Mouse (Mus musculus) heart, embryonic 13.5 days (tissue): Measurements from ENCODE around the gene Zfand3. TPM values are rescaled to one million over a fixed set of nuclear protein-coding genes. Genes with fewer than 3 reads are reported as not detected.

Source experiments
- ATAC-seq: fragments of 200-750 bp; cut with Nextera tagmentation; 2 replicates; pipeline ENCODE4 v1.8.0; 2017; ENCODE audit warnings: moderate TSS enrichment; ENCODE audit not compliant: insufficient number of reproducible peaks, low FRiP score, low TSS enrichment; ENCODE audit errors: extremely low read depth
- H3K27ac ChIP-seq: fragments of 300-500 bp; sonication (generic); replicated peaks from 2 replicates; pipeline ENCODE4 v1.5.1; 2015; ENCODE audit warnings: moderate library complexity, mild to moderate bottlenecking, inconsistent platforms
- H3K27me3 ChIP-seq: fragments of 300-500 bp; sonication (generic); replicated peaks from 2 replicates; pipeline ENCODE4 v1.6.1; 2015; ENCODE audit warnings: mild to moderate bottlenecking, inconsistent platforms
- H3K36me3 ChIP-seq: fragments of 300-500 bp; sonication (generic); 2 replicates; pipeline ENCODE4 v1.6.1; 2015; ENCODE audit warnings: mild to moderate bottlenecking, inconsistent platforms
- H3K4me1 ChIP-seq: fragments of 300-500 bp; sonication (generic); 2 replicates; pipeline ENCODE4 v1.6.1; 2015; ENCODE audit warnings: inconsistent platforms
- H3K4me2 ChIP-seq: fragments of 300-500 bp; sonication (generic); 2 replicates; pipeline ENCODE4 v1.6.1; 2015; ENCODE audit warnings: inconsistent platforms, mild to moderate bottlenecking, moderate library complexity
- H3K4me3 ChIP-seq: fragments of 300-500 bp; sonication (generic); 2 replicates; pipeline ENCODE4 v1.5.1; 2015; ENCODE audit warnings: moderate library complexity, mild to moderate bottlenecking, inconsistent platforms
- H3K9ac ChIP-seq: fragments of 300-500 bp; sonication (generic); 2 replicates; pipeline ENCODE4 v1.6.1; 2015; ENCODE audit warnings: inconsistent platforms, mild to moderate bottlenecking, moderate library complexity
- H3K9me3 ChIP-seq: fragments of 300-500 bp; sonication (generic); 2 replicates; pipeline ENCODE4 v1.6.1; 2016; ENCODE audit warnings: inconsistent platforms
- WGBS: fragments of 180-500 bp; shearing (Covaris S2); methylation state at CpG from one replicate; pipeline ENCODE4 v1.1.7; 2015; ENCODE audit warnings: mixed read lengths; 5-methylcytosine and 5-hydroxymethylcytosine counted together
- polyA plus RNA-seq: library from polyadenylated mRNA; unstranded; fragments of >200 nt; fragmentation: Nextera tagmentation; extraction: Ambion mirVana; gene quantifications from 2 replicates; pipeline ENCODE4 v1.2.1, GENCODE M21; 2015

The Zfand3 gene
- polyA plus RNA-seq, 1 experiment from 2014 or later = 55.7 TPM

- Histone ChIP-seq H3K36me3 (peaks cover 8% of the 10 kb centered on the region), H3K4me1 (peaks cover 35% of the 10 kb centered on the region), H3K4me3 (no peak overlapping the region), H3K9ac (no peak overlapping the region), H3K4me2 (no peak overlapping the region), H3K27ac (peak overlapping the region; percentile 25; the same call in 1 of the 2 replicates), H3K9me3 (no peaks in the 10 kb centered on the region), H3K27me3 (no peaks in the 10 kb centered on the region)
- 62% methylated on average over 4 of the region's 4 CpGs for WGBS
- ATAC-seq = no peak
Measured at GRCm38 (mm10) chr17:30084007-30084406, 79.5 kb downstream of the Zfand3 start.

- no peaks in the 10 kb centered on the region for H3K9me3 ChIP-seq
- H3K27me3 ChIP-seq = no peaks in the 10 kb centered on the region
- H3K36me3 ChIP-seq = peaks cover 8% of the 10 kb centered on the region
- H3K4me2 ChIP-seq = no peak overlapping the region
- no peak for ATAC-seq
- peaks cover 49% of the 10 kb centered on the region for H3K4me1 ChIP-seq
- no peak overlapping the region for H3K4me3 ChIP-seq
- no peak overlapping the region for H3K27ac ChIP-seq
- WGBS = 47% methylated on average over 6 of the region's 7 CpGs
- no peak overlapping the region for H3K9ac ChIP-seq
Measured at GRCm38 (mm10) chr17:30086695-30087094, 82.2 kb downstream of the Zfand3 start.

- 92% methylated on average over 3 of the region's 3 CpGs for WGBS
- Histone ChIP-seq H3K27ac (0 out of 2 replicates have a peak overlapping the region, but pooled peaks have one; percentile 4), H3K27me3 (no peaks in the 10 kb centered on the region), H3K36me3 (no peaks in the 10 kb centered on the region; the same call in 1 of the 2 replicates), H3K9ac (no peak overlapping the region), H3K4me1 (peaks cover 64% of the 10 kb centered on the region), H3K9me3 (no peaks in the 10 kb centered on the region), H3K4me3 (no peak overlapping the region), H3K4me2 (no peak overlapping the region)
- ATAC-seq = no peak
Measured at GRCm38 (mm10) chr17:30088431-30088830, 83.9 kb downstream of the Zfand3 start.

GRCm38 (mm10) chr17:30090416-30090815 lies 85.9 kb downstream of the Zfand3 start:
- H3K27ac ChIP-seq = peak overlapping the region; percentile 88
- no peak for ATAC-seq

GRCm38 (mm10) chr17:30093148-30093749 lies 88.7 kb downstream of the Zfand3 start:
- WGBS = 71% methylated on average over 2 of the region's 2 CpGs
- no peak for ATAC-seq
- no peaks in the 10 kb centered on the region for H3K27me3 ChIP-seq
- peaks cover 8% of the 10 kb centered on the region; the same call in 1 of the 2 replicates for H3K9me3 ChIP-seq
- H3K9ac ChIP-seq = no peak overlapping the region
- peaks cover 11% of the 10 kb centered on the region for H3K36me3 ChIP-seq
- no peak overlapping the region for H3K4me2 ChIP-seq
- H3K27ac ChIP-seq = no peak overlapping the region
- peaks cover 60% of the 10 kb centered on the region for H3K4me1 ChIP-seq
- no peak overlapping the region for H3K4me3 ChIP-seq

More at GRCm38 (mm10) chr17:30090416-30090815, 85.9 kb downstream of the Zfand3 start:
- peaks cover 5% of the 10 kb centered on the region for H3K36me3 ChIP-seq
- peak overlapping the region; percentile 45 for H3K4me2 ChIP-seq
- no peak overlapping the region; the same call in 1 of the 2 replicates for H3K9ac ChIP-seq
- peaks cover under 1% of the 10 kb centered on the region; the same call in 1 of the 2 replicates for H3K9me3 ChIP-seq
- H3K27me3 ChIP-seq = no peaks in the 10 kb centered on the region
- H3K4me1 ChIP-seq = peaks cover 50% of the 10 kb centered on the region
- WGBS = 21% methylated on average over 3 of the region's 3 CpGs
- H3K4me3 ChIP-seq = no peak overlapping the region

GRCm38 (mm10) chr17:30097156-30097555 lies 92.6 kb downstream of the Zfand3 start:
- no peak overlapping the region for H3K9ac ChIP-seq

GRCm38 (mm10) chr17:30097677-30098076 lies 93.1 kb downstream of the Zfand3 start:
- Histone ChIP-seq H3K27ac (0 out of 2 replicates have a peak overlapping the region, but pooled peaks have one; percentile 3), H3K4me1 (peaks cover 65% of the 10 kb centered on the region), H3K9ac (no peak overlapping the region), H3K27me3 (no peaks in the 10 kb centered on the region), H3K36me3 (peaks cover 11% of the 10 kb centered on the region), H3K9me3 (peaks cover 8% of the 10 kb centered on the region; the same call in 1 of the 2 replicates), H3K4me2 (no peak overlapping the region), H3K4me3 (no peak overlapping the region)
- no peak for ATAC-seq
- 58% methylated on average over 4 of the region's 4 CpGs for WGBS

More at GRCm38 (mm10) chr17:30097156-30097555, 92.6 kb downstream of the Zfand3 start:
- H3K27ac ChIP-seq = 0 out of 2 replicates have a peak overlapping the region, but pooled peaks have one; percentile 0
- no peaks in the 10 kb centered on the region for H3K27me3 ChIP-seq
- no peak for ATAC-seq
- peaks cover 66% of the 10 kb centered on the region for H3K4me1 ChIP-seq
- H3K4me2 ChIP-seq = no peak overlapping the region
- H3K4me3 ChIP-seq = no peak overlapping the region
- peaks cover 11% of the 10 kb centered on the region for H3K36me3 ChIP-seq
- peaks cover 8% of the 10 kb centered on the region; the same call in 1 of the 2 replicates for H3K9me3 ChIP-seq
- 79% methylated on average over 5 of the region's 5 CpGs for WGBS

GRCm38 (mm10) chr17:30099670-30100069 lies 95.1 kb downstream of the Zfand3 start:
- Histone ChIP-seq H3K27ac (0 out of 2 replicates have a peak overlapping the region, but pooled peaks have one; percentile 4), H3K27me3 (no peaks in the 10 kb centered on the region), H3K4me2 (no peak overlapping the region), H3K9ac (0 out of 2 replicates have a peak overlapping the region, but pooled peaks have one; percentile 33), H3K9me3 (peaks cover 8% of the 10 kb centered on the region; the same call in 1 of the 2 replicates), H3K36me3 (peaks cover 13% of the 10 kb centered on the region), H3K4me3 (no peak overlapping the region), H3K4me1 (peaks cover 58% of the 10 kb centered on the region)
- WGBS = 62% methylated on average over 2 of the region's 2 CpGs
- no peak for ATAC-seq

- no peaks in the 10 kb centered on the region for H3K9me3 ChIP-seq
- H3K27ac ChIP-seq = peak overlapping the region; percentile 42
- ATAC-seq = no peak
Measured at GRCm38 (mm10) chr17:30101801-30102200, 97.3 kb downstream of the Zfand3 start.

GRCm38 (mm10) chr17:30103005-30103404 lies 98.5 kb downstream of the Zfand3 start:
- H3K27ac ChIP-seq = no peak overlapping the region
- H3K27me3 ChIP-seq = no peaks in the 10 kb centered on the region
- no peak overlapping the region for H3K4me2 ChIP-seq
- no peak for ATAC-seq
- H3K36me3 ChIP-seq = 0 out of 2 replicates have a peak, but pooled peaks cover 3% of the 10 kb centered on the region
- H3K9me3 ChIP-seq = no peaks in the 10 kb centered on the region
- H3K9ac ChIP-seq = no peak overlapping the region
- 90% methylated on average over 5 of the region's 5 CpGs for WGBS
- peaks cover 45% of the 10 kb centered on the region for H3K4me1 ChIP-seq
- no peak overlapping the region for H3K4me3 ChIP-seq

More at GRCm38 (mm10) chr17:30101801-30102200, 97.3 kb downstream of the Zfand3 start:
- no peak overlapping the region for H3K4me2 ChIP-seq
- no peaks in the 10 kb centered on the region for H3K27me3 ChIP-seq
- peaks cover 54% of the 10 kb centered on the region for H3K4me1 ChIP-seq
- H3K36me3 ChIP-seq = 0 out of 2 replicates have a peak, but pooled peaks cover 3% of the 10 kb centered on the region
- no peak overlapping the region for H3K4me3 ChIP-seq
- no peak overlapping the region for H3K9ac ChIP-seq

GRCm38 (mm10) chr17:30103641-30104165 lies 99.2 kb downstream of the Zfand3 start:
- no peak for ATAC-seq
- 60% methylated on average over 4 of the region's 4 CpGs for WGBS

More at GRCm38 (mm10) chr17:30103641-30104165, 99.2 kb downstream of the Zfand3 start:
- Histone ChIP-seq H3K4me2 (no peak overlapping the region), H3K36me3 (peaks cover 6% of the 10 kb centered on the region; the same call in 1 of the 2 replicates), H3K27me3 (no peaks in the 10 kb centered on the region), H3K27ac (no peak overlapping the region), H3K9ac (no peak overlapping the region), H3K4me1 (peaks cover 41% of the 10 kb centered on the region), H3K9me3 (no peaks in the 10 kb centered on the region), H3K4me3 (no peak overlapping the region)
